Mouse (Mus musculus) embryo, embryonic 11.5 days (tissue): ENCODE measurements around the gene Olfr963.
"Not testable (repeated sequence)": the region's sequence is repeated elsewhere in the genome, so short reads cannot be mapped to it uniquely, and the experiment has no call there.

Experiments
- DNase-seq: peaks from one replicate; pipeline ENCODE4 v3.0.0-alpha.2; 2012; ENCODE audit warnings: low read depth, low spot score

The Olfr963 gene

GRCm38 (mm10) chr9:39666905-39667304 is at the start of gene Olfr963:
Olfr963 (plus strand) TSS chr9:39667205.
- DNase-seq, result no peak

DNA sequence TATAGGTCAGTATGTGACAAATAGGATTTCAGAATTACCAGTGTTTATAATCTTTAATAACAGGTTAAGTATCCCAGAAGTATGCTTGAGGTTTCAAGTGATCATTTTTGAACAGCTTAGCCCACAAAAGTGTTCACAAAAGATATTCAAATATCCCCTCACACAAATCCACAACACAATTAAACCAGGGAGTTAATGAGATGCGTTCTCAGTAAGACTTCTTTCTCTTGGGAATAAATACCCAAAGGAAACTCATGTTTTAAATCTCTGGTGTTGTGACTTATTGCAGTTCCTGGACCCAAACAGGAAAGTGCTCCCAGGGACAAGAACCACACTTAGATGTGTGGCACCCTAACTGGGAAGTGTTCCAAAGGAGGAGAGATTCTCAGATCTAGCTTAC is 45.9 kb upstream of the Olfr963 start, which contains the start of gene Olfr960:
Olfr960 (plus strand) TSS at position 301 of the 400 bp plus-strand sequence.
- no peak for DNase-seq

DNA sequence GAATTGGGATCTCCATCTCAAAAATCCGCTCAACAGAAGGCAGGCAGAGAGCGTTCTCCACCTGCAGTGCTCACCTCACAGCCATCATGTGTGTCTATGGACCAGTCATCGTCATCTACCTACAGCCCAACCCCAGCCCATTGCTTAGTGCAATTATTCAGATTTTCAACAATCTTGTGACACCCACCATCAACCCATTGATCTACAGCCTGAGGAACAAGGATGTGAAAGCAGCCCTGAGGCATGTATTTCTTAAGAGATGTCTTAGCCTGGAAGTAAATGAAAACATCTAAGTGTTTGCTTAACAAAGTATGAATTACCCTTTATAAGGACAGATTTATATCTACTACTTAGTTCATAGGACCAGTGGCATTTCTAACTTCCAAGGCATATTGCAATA is 43.2 kb upstream of the Olfr963 start:
- no peak for DNase-seq

DNA sequence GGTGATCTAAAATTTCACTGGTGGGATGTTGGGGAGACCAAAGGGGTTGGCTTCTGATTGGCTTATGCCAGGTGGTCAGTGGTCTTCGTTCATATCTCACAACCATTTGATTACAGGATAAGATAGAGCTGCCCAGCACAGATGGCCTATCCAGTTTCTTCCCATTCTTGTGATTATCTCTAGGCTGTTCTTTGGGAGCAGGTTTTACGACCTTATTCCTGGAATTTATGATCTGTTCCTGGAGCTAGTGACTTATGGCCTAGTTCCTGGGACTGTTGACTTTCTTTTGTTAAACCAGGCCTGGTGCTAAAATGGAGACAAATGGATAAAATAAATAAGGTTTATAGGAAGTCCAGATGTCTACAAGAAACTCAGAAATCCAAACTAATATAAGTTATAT is 42.3 kb upstream of the Olfr963 start:
- no peak for DNase-seq

DNA sequence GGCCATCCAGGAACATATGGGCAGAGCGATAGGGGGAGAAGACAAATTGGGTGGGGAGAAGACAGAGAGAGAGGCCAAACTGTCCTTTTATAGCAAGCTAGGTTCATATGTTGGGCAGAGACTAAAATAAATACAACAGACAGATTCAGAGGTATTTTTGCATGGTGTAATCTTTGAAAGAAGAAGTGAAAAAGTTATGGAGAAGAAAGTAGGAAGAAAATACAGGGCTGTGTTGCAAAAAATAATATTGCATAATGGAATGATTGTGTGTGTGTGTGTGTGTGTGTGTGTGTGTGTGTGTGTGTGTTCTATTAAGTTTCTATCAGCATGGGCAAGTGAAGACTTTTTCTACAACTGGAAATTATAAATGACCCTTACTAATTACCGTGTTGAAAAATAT is 37.9 kb upstream of the Olfr963 start:
- DNase-seq, result no peak

- no peak for DNase-seq
These were observed 33.0 kb upstream of the Olfr963 start for GRCm38 (mm10) chr9:39633913-39634594.

DNA sequence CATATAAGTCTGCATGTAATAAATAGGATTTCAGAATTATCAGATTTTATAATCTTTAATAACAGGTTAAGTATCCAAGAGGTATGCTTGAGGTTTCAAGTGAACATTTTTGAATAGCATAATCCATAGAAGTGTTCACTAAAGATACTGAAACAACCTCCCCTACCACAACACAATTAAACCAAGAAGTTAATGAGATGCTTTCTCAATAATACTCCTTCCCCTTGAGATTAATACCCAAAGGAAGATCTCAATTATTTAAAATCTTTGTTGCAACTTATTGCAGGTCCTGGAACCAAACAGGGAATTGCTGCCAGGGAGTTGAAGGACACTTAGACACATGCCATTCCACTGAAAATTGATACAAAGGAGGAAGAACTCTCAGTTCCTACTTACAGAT is 22.2 kb upstream of the Olfr963 start, which contains the start of gene Olfr961:
Olfr961 (plus strand) TSS at position 301 of the 400 bp plus-strand sequence.
- DNase-seq, result no peak

- DNase-seq, result no peak
These were observed 19.6 kb upstream of the Olfr963 start for GRCm38 (mm10) chr9:39647382-39647781.

GRCm38 (mm10) chr9:39654756-39655396 is 12.1 kb upstream of the Olfr963 start:
- DNase-seq, result no peak

- DNase-seq, result no peak
These were observed 2.7 kb downstream of the Olfr963 start for GRCm38 (mm10) chr9:39669723-39670122.

DNA sequence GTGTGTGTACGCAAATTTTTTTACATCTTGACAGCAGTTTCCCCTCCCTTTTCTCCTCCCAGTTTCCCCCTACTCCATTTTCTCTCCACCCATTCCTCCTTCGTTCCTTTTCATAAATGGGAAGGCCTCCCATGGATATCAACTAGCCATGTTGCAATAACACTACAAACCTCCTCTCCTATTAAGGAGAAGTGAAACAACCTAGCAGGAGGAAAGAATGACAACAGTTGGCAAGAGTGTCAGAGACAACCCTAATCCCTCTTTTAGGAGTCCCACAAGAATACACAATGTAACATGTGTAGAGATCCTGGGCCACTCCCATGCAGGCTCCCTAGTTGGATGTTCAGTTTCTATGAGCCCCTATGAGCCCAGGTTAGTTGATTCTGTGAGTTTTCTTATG is 7.8 kb downstream of the Olfr963 start:
- no peak for DNase-seq

- DNase-seq, result no peak
These were observed 11.6 kb downstream of the Olfr963 start for GRCm38 (mm10) chr9:39678557-39678956.

GRCm38 (mm10) chr9:39679280-39679679 is 12.3 kb downstream of the Olfr963 start:
- DNase-seq, result no peak

DNA sequence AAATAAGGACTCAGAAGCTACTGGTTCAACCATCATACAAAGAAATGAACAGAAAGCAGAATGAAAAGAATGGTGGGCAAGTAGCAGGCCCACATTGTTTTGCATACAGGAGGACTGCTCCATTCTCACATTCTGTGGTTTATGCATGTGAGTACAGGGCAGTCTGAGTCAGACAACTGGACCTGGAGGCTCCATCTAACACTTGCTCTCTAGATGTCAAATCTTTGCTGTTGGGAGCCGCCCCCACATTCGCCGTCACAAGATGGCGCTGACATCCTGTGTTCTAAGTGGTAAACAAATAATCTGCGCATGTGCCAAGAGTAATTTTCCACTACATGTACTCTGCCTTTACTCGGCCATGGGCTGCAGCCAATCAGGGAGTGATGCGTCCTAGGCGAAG is 34.1 kb downstream of the Olfr963 start:
- DNase-seq, result not testable (repeated sequence)

DNA sequence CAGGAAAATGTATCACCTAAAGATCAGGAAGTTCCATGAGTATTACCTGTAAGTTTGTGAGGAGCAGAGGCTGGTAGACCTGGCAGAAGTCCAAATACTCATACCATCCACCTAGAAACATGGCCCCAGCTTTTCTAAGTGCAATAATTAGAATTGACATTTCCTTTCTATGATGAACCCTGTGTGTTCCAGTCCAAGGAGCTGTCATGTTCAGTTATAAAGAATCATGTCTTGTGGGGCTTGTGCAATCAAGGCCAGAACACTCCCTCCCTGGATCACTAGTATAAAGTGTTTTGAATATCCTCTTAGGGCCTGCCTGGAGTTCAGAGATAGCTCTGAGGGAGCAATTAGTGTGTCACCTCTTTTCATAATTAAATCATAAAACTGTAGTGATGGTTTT is 40.0 kb downstream of the Olfr963 start, which contains the start of gene Olfr149:
Olfr149 (minus strand) TSS at position 101 of the 400 bp plus-strand sequence.
- DNase-seq, result no peak

- DNase-seq, result no peak
These were observed 42.0 kb downstream of the Olfr963 start for GRCm38 (mm10) chr9:39708958-39709357.

- no peak for DNase-seq
These were observed 44.0 kb downstream of the Olfr963 start, which contains the start of gene Olfr965 for GRCm38 (mm10) chr9:39711053-39711452. Olfr965 (plus strand) TSS chr9:39711353.
